Mouse (Mus musculus) liver, embryonic 11.5 days (tissue): ENCODE results near the gene Hist1h4d. TPM values are rescaled to one million over a fixed set of nuclear protein-coding genes. Genes with fewer than 3 reads are reported as not detected.
"Not testable (repeated sequence)": the region's sequence is repeated elsewhere in the genome, so short reads cannot be mapped to it uniquely, and the experiment has no call there.

ENCODE experiments used
- ATAC-seq: fragments of 200-750 bp; cut with Nextera tagmentation; replicated peaks from 2 replicates; pipeline ENCODE4 v1.8.0; 2017; ENCODE audit warnings: moderate number of reproducible peaks, mild to moderate bottlenecking, moderate TSS enrichment, moderate library complexity; ENCODE audit not compliant: low FRiP score
- DNase-seq: peaks from one replicate; pipeline ENCODE4 v3.0.0-alpha.2; 2017; ENCODE audit warnings: low spot score
- H3K27ac ChIP-seq: fragments of 300-500 bp; sonication (generic); 2 replicates; pipeline ENCODE4 v1.5.1; 2014; ENCODE audit warnings: mild to moderate bottlenecking, low read depth, low read length, control low read depth
- H3K27me3 ChIP-seq: fragments of 300-500 bp; sonication (generic); replicated peaks from 2 replicates; pipeline ENCODE4 v1.6.1; 2014; ENCODE audit warnings: low read length, mixed read lengths; ENCODE audit not compliant: control insufficient read depth, insufficient read depth
- H3K36me3 ChIP-seq: fragments of 300-500 bp; sonication (generic); 2 replicates; pipeline ENCODE4 v1.6.1; 2014; ENCODE audit warnings: mild to moderate bottlenecking, low read length, moderate library complexity, mixed read lengths; ENCODE audit not compliant: control insufficient read depth, insufficient read depth
- H3K4me1 ChIP-seq: fragments of 300-500 bp; sonication (generic); replicated peaks from 2 replicates; pipeline ENCODE4 v1.6.1; 2014; ENCODE audit warnings: low read length, mixed read lengths; ENCODE audit not compliant: control insufficient read depth, insufficient read depth
- H3K4me2 ChIP-seq: fragments of 300-500 bp; sonication (generic); 2 replicates; pipeline ENCODE4 v1.6.1; 2014; ENCODE audit warnings: mild to moderate bottlenecking, control low read depth, moderate library complexity
- H3K4me3 ChIP-seq: fragments of 300-500 bp; sonication (generic); 2 replicates; pipeline ENCODE4 v1.5.1; 2014; ENCODE audit warnings: low read depth, low read length, control low read depth
- H3K9ac ChIP-seq: fragments of 300-500 bp; sonication (generic); 2 replicates; pipeline ENCODE4 v1.6.1; 2014; ENCODE audit warnings: low read depth, low read length, control low read depth
- H3K9me3 ChIP-seq: fragments of 300-500 bp; sonication (generic); 2 replicates; pipeline ENCODE4 v1.6.1; 2016; ENCODE audit warnings: low read length, inconsistent platforms, mixed read lengths; ENCODE audit not compliant: control insufficient read depth
- WGBS: fragments of 180-500 bp; shearing (Covaris S2); extraction: QIAGEN DNeasy Blood & Tissue Kit; methylation state at CpG from one replicate; pipeline ENCODE4 v1.1.7; 2014; 5-methylcytosine and 5-hydroxymethylcytosine counted together
- polyA plus RNA-seq: library from polyadenylated mRNA; unstranded; fragments of >200 nt; fragmentation: Nextera tagmentation; extraction: Ambion mirVana; gene quantifications from 2 replicates; pipeline ENCODE4 v1.2.1, GENCODE M21; 2014

Gene Hist1h4d
- polyA plus RNA-seq, 1 experiment from 2014 or later: 99.3 TPM

- Histone ChIP-seq H3K4me1 (peaks cover 20% of the 10 kb centered on the region), H3K9ac (peak overlapping the region; percentile 0; the same call in 1 of the 2 replicates), H3K27ac (peak overlapping the region; percentile 100), H3K4me3 (peak overlapping the region; percentile 65), H3K36me3 (no peaks in the 10 kb centered on the region), H3K27me3 (no peaks in the 10 kb centered on the region), H3K9me3 (no peaks in the 10 kb centered on the region), H3K4me2 (peak overlapping the region; percentile 88)
- WGBS: 75% methylated on average over 3 of the region's 3 CpGs
- DNase-seq: no peak
- no peak for ATAC-seq
These were observed 44.2 kb upstream of the Hist1h4d start for GRCm38 (mm10) chr13:23537006-23537710.

DNA sequence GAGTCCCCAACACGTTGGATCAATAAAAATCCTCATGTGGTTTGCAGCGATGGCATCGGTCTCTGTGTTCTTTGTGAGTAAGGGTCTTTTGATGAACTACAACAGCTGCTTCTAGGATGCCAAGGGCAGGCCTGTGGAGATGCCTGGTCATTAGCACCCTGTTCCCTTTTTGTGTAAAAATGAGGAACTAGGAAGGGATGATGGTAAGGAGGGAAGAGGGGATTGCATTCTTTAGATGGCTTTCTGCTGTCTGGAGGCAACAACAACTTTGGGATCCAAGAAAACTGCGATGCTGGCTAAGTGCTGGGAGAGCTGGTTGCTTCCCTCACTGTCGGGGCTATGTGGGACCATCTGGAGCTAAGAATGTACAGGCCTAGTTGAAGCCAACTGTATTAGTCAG lies 43.1 kb upstream of the Hist1h4d start:
- Histone ChIP-seq H3K4me1 (peaks cover 13% of the 10 kb centered on the region), H3K9ac (no peak overlapping the region), H3K9me3 (no peaks in the 10 kb centered on the region), H3K4me2 (0 out of 2 replicates have a peak overlapping the region, but pooled peaks have one; percentile 10), H3K36me3 (no peaks in the 10 kb centered on the region), H3K27ac (peak overlapping the region; percentile 57), H3K27me3 (no peaks in the 10 kb centered on the region), H3K4me3 (no peak overlapping the region)
- ATAC-seq (no peak), DNase-seq (no peak)
- 68% methylated on average over 5 of the region's 5 CpGs for WGBS

DNA sequence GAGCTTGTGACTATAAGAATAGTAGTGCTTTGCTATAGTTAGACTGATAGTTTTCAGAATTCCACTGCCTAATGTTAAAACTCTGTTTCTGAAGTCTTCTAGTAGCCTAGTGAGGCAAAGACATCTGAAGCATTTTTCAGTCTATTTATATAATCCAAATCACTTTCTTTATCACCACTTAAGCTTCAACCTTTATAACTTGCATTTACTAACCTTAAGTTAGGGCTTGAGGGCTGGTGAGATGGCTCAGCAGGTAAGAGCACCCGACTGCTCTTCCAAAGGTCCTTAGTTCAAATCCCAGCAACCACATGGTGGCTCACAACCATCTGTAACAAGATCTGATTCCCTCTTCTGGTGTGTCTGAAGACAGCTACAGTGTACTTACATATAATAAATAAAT lies 41.6 kb upstream of the Hist1h4d start:
- not testable (repeated sequence) for H3K27ac ChIP-seq, DNase-seq, H3K4me3 ChIP-seq, H3K9me3 ChIP-seq, H3K9ac ChIP-seq, H3K27me3 ChIP-seq, H3K36me3 ChIP-seq, H3K4me2 ChIP-seq, ATAC-seq
- peaks cover 13% of the 10 kb centered on the region for H3K4me1 ChIP-seq
- WGBS: 74% methylated on average over 1 of the region's 1 CpGs

DNA sequence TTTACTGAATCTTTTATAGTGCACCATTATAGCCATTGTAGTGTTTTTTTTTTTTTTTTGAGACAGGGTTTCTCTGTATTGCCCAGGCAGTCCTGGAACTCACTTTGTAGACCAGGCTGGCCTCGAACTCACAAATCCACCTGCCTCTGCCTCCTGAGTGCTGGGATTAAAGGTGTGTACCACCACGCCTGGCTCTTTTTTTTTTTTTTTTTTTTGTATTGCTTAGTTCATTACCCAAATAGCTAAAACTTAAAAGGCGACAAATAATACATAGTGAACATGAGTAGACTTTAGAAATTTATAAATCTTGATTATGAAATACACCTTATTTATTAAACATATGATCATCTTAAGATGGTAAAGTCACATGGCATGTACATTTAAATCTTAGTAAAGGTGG lies 39.9 kb upstream of the Hist1h4d start:
- H3K9me3 ChIP-seq: no peaks in the 10 kb centered on the region
- peak overlapping the region; percentile 83 for H3K4me2 ChIP-seq
- no peak overlapping the region for H3K9ac ChIP-seq
- no peaks in the 10 kb centered on the region for H3K27me3 ChIP-seq
- no peak for DNase-seq
- H3K4me1 ChIP-seq: peaks cover 15% of the 10 kb centered on the region
- no peaks in the 10 kb centered on the region for H3K36me3 ChIP-seq
- ATAC-seq: no peak
- WGBS: 74% methylated on average over 3 of the region's 3 CpGs
- H3K27ac ChIP-seq: peak overlapping the region; percentile 98; the same call in 1 of the 2 replicates
- H3K4me3 ChIP-seq: no peak overlapping the region

DNA sequence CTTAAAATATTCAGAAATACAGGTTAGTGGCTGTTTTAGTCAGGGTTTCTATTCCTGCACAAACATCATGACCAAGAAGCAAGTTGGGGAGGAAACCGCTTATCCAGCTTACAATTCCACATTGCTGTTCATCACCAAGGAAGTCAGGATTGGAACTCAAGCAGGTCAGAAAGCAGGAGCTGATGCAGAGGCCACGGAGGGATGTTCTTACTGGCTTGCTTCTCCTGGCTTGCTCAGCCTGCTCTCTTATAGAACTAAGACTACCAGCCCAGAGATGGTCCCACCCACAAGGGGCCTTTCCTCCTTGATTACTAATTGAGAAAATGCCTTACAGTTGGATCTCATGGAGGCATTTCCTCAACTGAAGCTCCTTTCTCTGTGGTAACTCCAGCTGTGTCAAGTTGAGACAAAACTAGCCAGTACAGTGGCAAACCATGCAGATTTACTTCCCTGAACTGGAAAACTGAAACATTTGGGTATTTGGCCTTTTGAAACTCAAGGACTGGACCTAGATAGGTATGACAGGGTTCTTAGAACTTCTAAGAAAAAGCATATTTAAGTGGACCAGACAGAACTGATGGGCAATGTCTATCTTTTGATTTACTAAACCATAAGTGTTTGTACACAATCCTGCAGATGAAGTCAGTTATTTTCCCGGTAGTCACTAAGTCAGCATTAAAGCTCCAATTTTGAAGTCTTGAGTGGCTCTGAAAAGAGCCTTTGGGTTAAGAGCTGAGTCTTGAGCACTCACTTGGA lies 39.0 kb upstream of the Hist1h4d start:
- Histone ChIP-seq H3K4me3 (peak overlapping the region; percentile 53), H3K27ac (peak overlapping the region; percentile 98), H3K4me2 (peak overlapping the region; percentile 83), H3K9ac (peak overlapping the region; percentile 82), H3K4me1 (peaks cover 11% of the 10 kb centered on the region)
- H3K36me3 ChIP-seq, DNase-seq, H3K27me3 ChIP-seq, H3K9me3 ChIP-seq: not testable (repeated sequence)
- 9% methylated on average over 3 of the region's 3 CpGs for WGBS
- 0 out of 2 replicates have a peak, but pooled peaks have one; percentile 0 for ATAC-seq

GRCm38 (mm10) chr13:23542999-23543607 lies 38.3 kb upstream of the Hist1h4d start, which contains the start of gene Hist1h2bh:
TSS of gene Hist1h2bh (minus strand) at chr13:23543392.
- 1% methylated on average over 27 of the region's 42 CpGs for whole genome bisulfite sequencing
- ATAC-seq (peak; percentile 89), DNase-seq (peak; percentile 74)

DNA sequence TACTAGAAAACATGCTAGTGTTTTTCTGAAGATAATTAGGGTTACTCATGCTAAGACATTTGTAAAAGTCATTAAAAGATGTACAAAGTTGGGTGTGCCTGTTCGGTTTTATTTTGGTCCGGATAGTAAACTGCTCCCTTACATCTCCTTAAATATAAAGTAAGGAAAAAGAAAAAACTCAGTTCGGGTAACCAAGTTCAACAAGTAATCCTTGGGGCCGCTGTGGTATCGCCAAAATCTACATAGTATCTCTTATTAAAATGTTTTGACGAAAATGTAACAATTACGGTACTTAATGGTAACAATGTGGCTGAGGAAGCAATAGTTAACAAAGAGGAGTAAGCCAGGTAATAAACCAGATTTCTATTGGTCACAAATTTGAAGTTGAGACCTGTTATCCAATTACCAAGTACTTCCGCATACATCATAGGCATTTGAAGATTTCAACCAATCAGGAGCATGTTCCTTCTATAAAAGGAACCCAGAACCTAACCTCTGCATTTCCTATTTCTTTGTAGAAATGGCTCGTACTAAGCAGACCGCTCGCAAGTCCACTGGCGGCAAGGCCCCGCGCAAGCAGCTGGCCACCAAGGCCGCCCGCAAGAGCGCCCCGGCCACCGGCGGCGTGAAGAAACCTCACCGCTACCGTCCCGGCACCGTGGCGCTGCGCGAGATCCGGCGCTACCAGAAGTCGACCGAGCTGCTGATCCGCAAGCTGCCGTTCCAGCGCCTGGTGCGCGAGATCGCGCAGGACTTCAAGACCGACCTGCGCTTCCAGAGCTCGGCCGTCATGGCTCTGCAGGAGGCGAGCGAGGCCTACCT lies 37.2 kb upstream of the Hist1h4d start, which contains the start of gene Hist1h3f:
Gene Hist1h3f, plus strand, starts transcription at position 88 of the 822 bp plus-strand sequence.
- Histone ChIP-seq H3K27ac (peak within 1 kb of the TSS; percentile 98), H3K4me1 (peaks cover 10% of the 10 kb centered on the region), H3K9me3 (no peaks in the 10 kb centered on the region), H3K9ac (peak within 1 kb of the TSS; percentile 82), H3K36me3 (no peaks in the 10 kb centered on the region), H3K27me3 (no peaks in the 10 kb centered on the region), H3K4me2 (peak within 1 kb of the TSS; percentile 83), H3K4me3 (peak within 1 kb of the TSS; percentile 53)
- ATAC-seq (peak; percentile 82), DNase-seq (no peak)
- WGBS: under 1% methylated on average over 28 of the region's 45 CpGs

More at GRCm38 (mm10) chr13:23542999-23543607, 38.3 kb upstream of the Hist1h4d start, which contains the start of gene Hist1h2bh:
- H3K36me3 ChIP-seq, H3K4me1 ChIP-seq, H3K9me3 ChIP-seq, H3K27me3 ChIP-seq: not testable (repeated sequence)
- peak within 1 kb of the TSS; percentile 98 for H3K27ac ChIP-seq
- H3K4me3 ChIP-seq: peak within 1 kb of the TSS; percentile 53
- peak within 1 kb of the TSS; percentile 83 for H3K4me2 ChIP-seq
- H3K9ac ChIP-seq: peak within 1 kb of the TSS; percentile 82

GRCm38 (mm10) chr13:23544787-23545120 lies 36.6 kb upstream of the Hist1h4d start:
- H3K27ac ChIP-seq: peak overlapping the region; percentile 98; the same call in 1 of the 2 replicates
- H3K4me3 ChIP-seq: peak overlapping the region; percentile 42
- H3K4me1 ChIP-seq, H3K36me3 ChIP-seq, H3K9me3 ChIP-seq, H3K27me3 ChIP-seq, DNase-seq: not testable (repeated sequence)
- H3K4me2 ChIP-seq: peak overlapping the region; percentile 53
- 0% methylated on average over 11 of the region's 14 CpGs for WGBS
- peak overlapping the region; percentile 63 for H3K9ac ChIP-seq
- peak; percentile 13 for ATAC-seq
